Mouse (Mus musculus) MEL (cell line): ENCODE results near the gene Dand5.

Source experiments
- CTCF ChIP-seq, 3 experiments: IDR thresholded peaks in 2 of 3; conservative IDR thresholded peaks in 1 of 3; 2 replicates each; pipeline ENCODE4 v1.5.1; 2011 to 2012; ENCODE audit warnings: low read length in 3 of 3, low read depth in 2 of 3, mild to moderate bottlenecking in 2 of 3, improper control_type of control experiment in 1 of 3, inconsistent platforms in 1 of 3, mixed read lengths in 1 of 3, moderate library complexity in 1 of 3; ENCODE audit not compliant: control insufficient read depth in 1 of 3, insufficient read depth in 1 of 3, poor library complexity in 1 of 3, severe bottlenecking in 1 of 3
- EP300 ChIP-seq, 2 experiments: IDR thresholded peaks; 2 replicates each; pipeline ENCODE4 v1.6.1; 2011; ENCODE audit warnings: improper control_type of control experiment in 2 of 2, low read length in 2 of 2, low read depth in 1 of 2, mild to moderate bottlenecking in 1 of 2
- GABPA ChIP-seq: IDR thresholded peaks from 2 replicates; pipeline ENCODE4 v1.6.1; 2012; ENCODE audit warnings: low read depth, mild to moderate bottlenecking, inconsistent platforms, low read length, improper control_type of control experiment, moderate library complexity
- GATA1 ChIP-seq: IDR thresholded peaks from 2 replicates; pipeline ENCODE4 v1.6.1; 2011; ENCODE audit warnings: low read depth, low read length, improper control_type of control experiment
- HCFC1 ChIP-seq: IDR thresholded peaks from 2 replicates; pipeline ENCODE4 v1.6.1; 2012; ENCODE audit warnings: low read depth, mild to moderate bottlenecking, inconsistent platforms, low read length, improper control_type of control experiment, moderate library complexity
- POLR2A ChIP-seq, 2 experiments: IDR thresholded peaks; 2 replicates each; pipeline ENCODE4 v1.6.1; 2011 to 2012; ENCODE audit warnings: low read length in 2 of 2, mild to moderate bottlenecking in 2 of 2, control low read depth in 1 of 2, improper control_type of control experiment in 1 of 2, low read depth in 1 of 2, moderate library complexity in 1 of 2; ENCODE audit not compliant: control insufficient read depth in 1 of 2, insufficient read depth in 1 of 2, poor library complexity in 1 of 2

DNA sequence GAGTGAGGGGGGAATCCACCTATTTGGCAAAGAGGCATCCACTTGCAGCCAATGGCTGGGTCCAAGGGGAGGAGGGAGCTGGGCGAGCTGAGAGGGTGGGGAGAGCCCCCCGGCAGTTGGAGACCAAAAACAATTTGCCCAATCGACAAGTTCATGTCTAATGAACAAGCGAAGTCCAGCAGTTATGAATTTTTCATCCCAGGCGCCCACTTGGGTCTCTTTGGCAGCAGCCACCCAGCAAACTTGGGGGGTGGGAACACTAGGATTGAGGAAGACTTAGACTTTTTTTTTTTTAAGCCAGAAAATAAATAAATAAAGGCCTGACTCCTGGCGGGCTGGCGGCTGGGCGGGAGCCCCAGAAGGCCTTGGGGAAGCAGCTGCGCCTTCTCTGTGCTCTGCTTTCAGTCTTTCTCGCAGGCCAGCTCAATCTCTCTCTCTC is 48.1 kb downstream of the Dand5 start:
- TF ChIP-seq GATA1: no peak
- no peak for TF ChIP-seq EP300 (IDR thresholded peaks at IDR 0.05; ENCODE audit: low read depth in 1 of 2, low read length in 2 of 2)
- no peak for TF ChIP-seq HCFC1
- no peak for TF ChIP-seq GABPA
- TF ChIP-seq POLR2A (IDR thresholded peaks at IDR 0.05; ENCODE audit: control insufficient read depth in 1 of 2, insufficient read depth in 1 of 2, low read depth in 1 of 2, low read length in 2 of 2, poor library complexity in 1 of 2): no peak
- no peak for TF ChIP-seq CTCF (IDR thresholded peaks at IDR 0.05 in 2 of 3, conservative IDR thresholded peaks at IDR 0.05 in 1 of 3; ENCODE audit: control insufficient read depth in 1 of 3, insufficient read depth in 1 of 3, low read depth in 2 of 3, low read length in 3 of 3, poor library complexity in 1 of 3, severe bottlenecking in 1 of 3)
